Mouse (Mus musculus) MEL (cell line): ENCODE data around the gene Col1a1.

Experiments used
- CTCF ChIP-seq, 3 experiments: IDR thresholded peaks in 2 of 3; conservative IDR thresholded peaks in 1 of 3; 2 replicates each; pipeline ENCODE4 v1.5.1; 2011 to 2012; ENCODE audit warnings: low read length in 3 of 3, low read depth in 2 of 3, mild to moderate bottlenecking in 2 of 3, improper control_type of control experiment in 1 of 3, inconsistent platforms in 1 of 3, mixed read lengths in 1 of 3, moderate library complexity in 1 of 3; ENCODE audit not compliant: control insufficient read depth in 1 of 3, insufficient read depth in 1 of 3, poor library complexity in 1 of 3, severe bottlenecking in 1 of 3
- MAFK ChIP-seq: IDR thresholded peaks from 2 replicates; pipeline ENCODE4 v1.6.1; 2011; ENCODE audit warnings: low read depth, mild to moderate bottlenecking, low read length, improper control_type of control experiment, borderline replicate concordance
- POLR2A ChIP-seq, 2 experiments: IDR thresholded peaks; 2 replicates each; pipeline ENCODE4 v1.6.1; 2011 to 2012; ENCODE audit warnings: low read length in 2 of 2, mild to moderate bottlenecking in 2 of 2, control low read depth in 1 of 2, improper control_type of control experiment in 1 of 2, low read depth in 1 of 2, moderate library complexity in 1 of 2; ENCODE audit not compliant: control insufficient read depth in 1 of 2, insufficient read depth in 1 of 2, poor library complexity in 1 of 2
- TBP ChIP-seq: IDR thresholded peaks from 2 replicates; pipeline ENCODE4 v1.8.0; 2011; ENCODE audit warnings: low read depth, low read length, improper control_type of control experiment

DNA sequence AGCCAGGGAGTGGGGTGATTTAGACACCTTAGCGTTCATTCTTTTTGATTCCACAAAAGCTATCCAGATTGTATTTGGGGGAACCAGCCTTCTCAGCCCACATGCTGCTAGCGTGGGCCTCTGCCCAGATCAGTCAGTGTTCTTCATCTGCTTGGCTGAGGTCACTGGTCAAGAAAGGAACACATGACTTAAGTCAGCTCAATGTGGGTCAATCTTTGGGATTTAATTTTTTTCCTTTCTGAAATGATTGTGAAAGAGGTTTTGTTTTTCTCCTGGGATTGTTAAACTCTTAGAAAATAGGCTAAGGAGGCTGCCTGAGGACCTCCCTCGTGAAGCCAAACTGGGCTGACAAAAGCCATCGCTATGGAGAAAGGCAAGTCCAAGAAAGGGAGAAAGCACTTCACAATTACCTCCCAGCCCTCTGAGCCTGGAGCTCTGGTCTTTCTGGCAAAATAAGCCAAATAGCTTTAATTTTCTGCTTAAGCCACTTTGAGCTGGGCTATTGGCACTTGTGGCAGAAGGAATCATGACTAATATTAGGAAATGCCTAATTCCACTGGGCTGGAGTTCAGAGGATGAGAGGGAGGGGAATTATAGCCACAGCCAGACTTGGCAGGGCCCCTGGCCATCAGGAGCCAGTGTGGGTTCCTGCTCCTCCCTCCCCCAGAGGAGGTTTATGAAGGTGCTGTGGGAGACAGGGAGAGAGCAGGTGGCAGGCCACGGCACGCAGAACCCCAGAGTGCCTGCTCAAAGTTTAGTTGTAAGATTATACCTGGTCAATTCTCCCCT, 22.5 kb upstream of the Col1a1 start:
- TF ChIP-seq CTCF (IDR thresholded peaks at IDR 0.05 in 2 of 3, conservative IDR thresholded peaks at IDR 0.05 in 1 of 3; ENCODE audit: control insufficient read depth in 1 of 3, insufficient read depth in 1 of 3, low read depth in 2 of 3, low read length in 3 of 3, poor library complexity in 1 of 3, severe bottlenecking in 1 of 3), result no peak
- no peak for TF ChIP-seq MAFK
- TF ChIP-seq TBP, result no peak
- TF ChIP-seq POLR2A (IDR thresholded peaks at IDR 0.05; ENCODE audit: control insufficient read depth in 1 of 2, insufficient read depth in 1 of 2, low read depth in 1 of 2, low read length in 2 of 2, poor library complexity in 1 of 2), result no peak
